Mouse (Mus musculus): ENCODE data around the gene Elfn1. TPM values are rescaled to one million over a fixed set of nuclear protein-coding genes. Genes with fewer than 3 reads are reported as not detected.
"Not testable (repeated sequence)": the region's sequence is repeated elsewhere in the genome, so short reads cannot be mapped to it uniquely, and the experiment has no call there.

The Elfn1 gene
- polyA plus RNA-seq, 1 experiment from 2014 or later = 0.39 TPM

- peaks cover 10% of the 10 kb centered on the region; the same call in 1 of the 2 replicates for H3K27me3 ChIP-seq (ENCODE audit: control insufficient read depth, insufficient read depth, low read depth, low read length)
- no peak overlapping the region for H3K27ac ChIP-seq (ENCODE audit: low read length)
- no peak overlapping the region for H3K4me2 ChIP-seq (ENCODE audit: low read depth, low read length)
- H3K36me3 ChIP-seq (ENCODE audit: control insufficient read depth, insufficient read depth, low read length) = no peaks in the 10 kb centered on the region
- ATAC-seq (ENCODE audit: low read depth) = no peak
- no peaks in the 10 kb centered on the region for H3K4me1 ChIP-seq (replicated peaks; ENCODE audit: control insufficient read depth, insufficient read depth, low read length)
- H3K4me3 ChIP-seq (ENCODE audit: low read length) = no peak overlapping the region
- WGBS = 28% methylated on average over 8 of the region's 8 CpGs
- no peaks in the 10 kb centered on the region for H3K9me3 ChIP-seq (ENCODE audit: control insufficient read depth, low read length)
- H3K9ac ChIP-seq (ENCODE audit: low read length) = no peak overlapping the region
Measured at GRCm38 (mm10) chr5:139977476-139977875, 69.7 kb downstream of the Elfn1 start.

DNA sequence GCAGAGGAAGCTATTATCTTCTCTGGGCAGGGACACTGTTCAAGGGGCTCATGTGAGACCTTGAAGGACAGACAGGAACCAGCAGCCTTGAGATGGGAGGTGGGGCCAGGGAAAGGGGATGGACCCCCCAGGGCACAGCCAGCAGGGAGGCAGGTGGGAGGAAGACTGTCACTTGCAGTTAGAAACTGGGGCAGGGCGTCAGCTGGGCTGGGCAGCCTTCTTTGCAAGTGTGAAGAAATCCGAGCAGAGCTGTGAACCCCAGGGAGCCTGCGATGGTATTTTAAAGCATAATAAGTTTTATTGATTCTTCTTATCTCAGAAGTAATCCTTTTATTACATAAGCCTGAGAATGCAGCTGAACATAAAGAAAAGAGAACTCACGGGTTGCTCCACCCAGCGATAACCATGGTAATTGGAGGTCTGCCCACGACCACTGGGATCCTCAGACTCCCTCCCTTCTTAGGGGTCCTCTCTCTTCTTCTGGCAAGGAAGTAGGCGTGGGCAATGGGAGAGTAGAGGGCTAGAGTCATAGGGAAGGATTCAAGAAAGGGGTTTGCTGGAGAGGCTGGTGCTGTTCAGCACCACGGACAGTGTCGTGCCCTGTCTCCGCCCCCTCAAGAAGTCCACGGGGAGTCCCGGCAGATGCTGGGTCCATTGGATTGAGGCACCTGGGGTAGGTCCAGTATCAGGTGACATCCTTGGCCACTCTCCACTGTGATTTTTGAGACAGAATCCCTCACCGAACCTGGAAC, 71.0 kb downstream of the Elfn1 start:
- Histone ChIP-seq H3K36me3 (ENCODE audit: control insufficient read depth, insufficient read depth, low read length) (no peaks in the 10 kb centered on the region), H3K9ac (ENCODE audit: low read length) (no peak overlapping the region), H3K4me1 (replicated peaks; ENCODE audit: control insufficient read depth, insufficient read depth, low read length) (no peaks in the 10 kb centered on the region), H3K4me2 (ENCODE audit: low read depth, low read length) (no peak overlapping the region), H3K4me3 (ENCODE audit: low read length) (no peak overlapping the region), H3K27ac (ENCODE audit: low read length) (no peak overlapping the region), H3K27me3 (ENCODE audit: control insufficient read depth, insufficient read depth, low read depth, low read length) (no peaks in the 10 kb centered on the region), H3K9me3 (ENCODE audit: control insufficient read depth, low read length) (no peaks in the 10 kb centered on the region)
- 4% methylated on average over 13 of the region's 13 CpGs for WGBS
- no peak for ATAC-seq (ENCODE audit: low read depth)

DNA sequence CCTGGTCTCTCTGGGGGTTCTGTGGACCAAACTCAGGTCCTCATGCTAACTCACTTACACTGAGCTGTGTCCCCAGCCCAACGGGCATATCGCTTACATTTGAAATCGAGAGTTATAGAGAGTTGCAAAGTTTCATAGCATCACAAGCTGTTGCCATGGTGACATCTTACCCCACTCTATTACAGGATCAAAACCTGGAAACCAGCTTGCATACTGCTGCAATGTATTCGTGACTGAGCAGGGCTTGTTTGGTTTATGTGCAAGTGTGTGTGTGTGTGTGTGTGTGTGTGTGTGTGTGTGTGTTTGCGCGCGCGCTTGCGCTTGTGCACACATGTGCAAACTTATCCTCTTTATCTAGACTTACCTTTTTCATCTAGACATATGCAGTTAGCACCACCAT, 71.6 kb downstream of the Elfn1 start:
- Histone ChIP-seq H3K27ac (ENCODE audit: low read length) (no peak overlapping the region), H3K4me1 (replicated peaks; ENCODE audit: control insufficient read depth, insufficient read depth, low read length) (no peaks in the 10 kb centered on the region), H3K27me3 (ENCODE audit: control insufficient read depth, insufficient read depth, low read depth, low read length) (no peaks in the 10 kb centered on the region), H3K4me2 (ENCODE audit: low read depth, low read length) (no peak overlapping the region), H3K36me3 (ENCODE audit: control insufficient read depth, insufficient read depth, low read length) (no peaks in the 10 kb centered on the region), H3K4me3 (ENCODE audit: low read length) (no peak overlapping the region), H3K9me3 (ENCODE audit: control insufficient read depth, low read length) (no peaks in the 10 kb centered on the region), H3K9ac (ENCODE audit: low read length) (no peak overlapping the region)
- WGBS = 77% methylated on average over 9 of the region's 9 CpGs
- ATAC-seq (ENCODE audit: low read depth) = no peak

- WGBS = 91% methylated on average over 1 of the region's 1 CpGs
- Histone ChIP-seq H3K4me1 (replicated peaks; ENCODE audit: control insufficient read depth, insufficient read depth, low read length) (no peaks in the 10 kb centered on the region), H3K4me2 (ENCODE audit: low read depth, low read length) (no peak overlapping the region), H3K27me3 (ENCODE audit: control insufficient read depth, insufficient read depth, low read depth, low read length) (no peaks in the 10 kb centered on the region), H3K4me3 (ENCODE audit: low read length) (no peak overlapping the region), H3K36me3 (ENCODE audit: control insufficient read depth, insufficient read depth, low read length) (no peaks in the 10 kb centered on the region), H3K9ac (ENCODE audit: low read length) (no peak overlapping the region), H3K27ac (ENCODE audit: low read length) (no peak overlapping the region), H3K9me3 (ENCODE audit: control insufficient read depth, low read length) (peaks cover 2% of the 10 kb centered on the region; the same call in 1 of the 2 replicates)
- no peak for ATAC-seq (ENCODE audit: low read depth)
Measured at GRCm38 (mm10) chr5:139981976-139982375, 74.2 kb downstream of the Elfn1 start.

DNA sequence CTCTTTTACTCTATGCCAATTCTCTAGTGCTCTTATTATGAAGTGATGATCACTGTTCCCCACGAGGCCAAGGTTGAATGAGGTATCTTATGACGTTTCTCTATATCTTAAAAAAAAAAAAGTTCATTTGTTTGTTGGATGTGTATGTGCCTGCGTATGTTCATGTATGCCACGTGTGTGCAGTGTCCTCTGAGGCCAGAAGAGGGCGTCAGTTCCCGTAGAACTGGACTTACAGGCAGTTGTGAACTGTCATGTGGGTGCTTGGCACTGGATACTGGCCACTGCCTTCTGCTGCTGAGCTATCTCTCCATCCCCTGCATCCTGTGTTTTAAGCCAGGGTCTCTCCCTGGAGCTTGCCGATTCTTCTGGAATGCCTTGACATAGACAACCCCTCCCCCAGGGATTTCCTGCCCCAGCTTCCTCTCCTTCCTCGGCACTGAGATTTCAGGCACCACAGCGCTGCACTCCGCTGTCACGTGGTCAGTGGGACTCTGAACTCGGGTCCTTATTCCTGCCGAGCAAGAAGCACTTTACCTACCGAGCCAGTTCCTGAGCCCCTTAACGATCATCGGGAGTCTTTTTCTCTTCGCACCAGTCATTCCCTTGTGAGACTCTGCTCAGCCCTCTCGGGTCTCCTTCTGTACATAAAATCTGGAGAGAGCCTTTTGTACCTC, 77.5 kb downstream of the Elfn1 start:
- ATAC-seq (ENCODE audit: low read depth) = no peak
- 25% methylated on average over 18 of the region's 18 CpGs for WGBS
- Histone ChIP-seq H3K4me1 (replicated peaks; ENCODE audit: control insufficient read depth, insufficient read depth, low read length) (no peaks in the 10 kb centered on the region), H3K4me3 (ENCODE audit: low read length) (no peak overlapping the region), H3K36me3 (ENCODE audit: control insufficient read depth, insufficient read depth, low read length) (no peaks in the 10 kb centered on the region), H3K27ac (ENCODE audit: low read length) (no peak overlapping the region), H3K27me3 (ENCODE audit: control insufficient read depth, insufficient read depth, low read depth, low read length) (no peaks in the 10 kb centered on the region), H3K9me3 (ENCODE audit: control insufficient read depth, low read length) (peaks cover 2% of the 10 kb centered on the region; the same call in 1 of the 2 replicates), H3K9ac (ENCODE audit: low read length) (no peak overlapping the region), H3K4me2 (ENCODE audit: low read depth, low read length) (no peak overlapping the region)

DNA sequence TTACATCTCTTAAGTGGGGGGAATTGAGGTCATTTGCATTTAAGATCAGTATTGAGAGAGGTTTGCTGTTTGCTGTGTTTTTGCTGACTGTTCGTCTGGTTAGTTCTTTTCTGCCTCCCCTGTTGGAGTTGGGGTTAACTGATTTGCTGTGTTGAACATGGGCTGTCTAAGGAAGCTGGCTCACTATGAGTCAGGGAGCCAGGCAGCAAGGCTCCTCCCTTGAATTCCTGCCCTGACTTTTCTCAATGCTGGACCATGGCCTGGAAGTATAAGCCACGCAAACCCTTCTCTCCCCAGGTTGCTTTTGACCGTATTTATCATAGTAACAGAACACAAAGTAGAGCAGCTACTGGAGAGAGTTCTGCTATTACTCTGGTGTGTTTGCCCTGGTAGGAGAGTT, 83.8 kb downstream of the Elfn1 start:
- no peaks in the 10 kb centered on the region for H3K4me1 ChIP-seq (replicated peaks; ENCODE audit: control insufficient read depth, insufficient read depth, low read length)
- 73% methylated on average over 3 of the region's 3 CpGs for WGBS
- no peak for ATAC-seq (ENCODE audit: low read depth)
- H3K27ac ChIP-seq (ENCODE audit: low read length) = no peak overlapping the region
- H3K9ac ChIP-seq (ENCODE audit: low read length) = no peak overlapping the region
- peaks cover 3% of the 10 kb centered on the region; the same call in 1 of the 2 replicates for H3K9me3 ChIP-seq (ENCODE audit: control insufficient read depth, low read length)
- H3K4me3 ChIP-seq (ENCODE audit: low read length) = no peak overlapping the region
- no peaks in the 10 kb centered on the region for H3K27me3 ChIP-seq (ENCODE audit: control insufficient read depth, insufficient read depth, low read depth, low read length)
- no peak overlapping the region for H3K4me2 ChIP-seq (ENCODE audit: low read depth, low read length)
- H3K36me3 ChIP-seq (ENCODE audit: control insufficient read depth, insufficient read depth, low read length) = no peaks in the 10 kb centered on the region

- H3K27ac ChIP-seq (ENCODE audit: low read length); H3K4me2 ChIP-seq (ENCODE audit: low read depth, low read length); H3K4me1 ChIP-seq (replicated peaks; ENCODE audit: control insufficient read depth, insufficient read depth, low read length); H3K9ac ChIP-seq (ENCODE audit: low read length); H3K9me3 ChIP-seq (ENCODE audit: control insufficient read depth, low read length); H3K27me3 ChIP-seq (ENCODE audit: control insufficient read depth, insufficient read depth, low read depth, low read length); H3K4me3 ChIP-seq (ENCODE audit: low read length); H3K36me3 ChIP-seq (ENCODE audit: control insufficient read depth, insufficient read depth, low read length); ATAC-seq (ENCODE audit: low read depth): not testable (repeated sequence)
- 58% methylated on average over 12 of the region's 12 CpGs for WGBS
Measured at GRCm38 (mm10) chr5:139998321-139998720, 90.6 kb downstream of the Elfn1 start.

- Histone ChIP-seq H3K27me3 (ENCODE audit: control insufficient read depth, insufficient read depth, low read depth, low read length) (no peaks in the 10 kb centered on the region), H3K4me1 (replicated peaks; ENCODE audit: control insufficient read depth, insufficient read depth, low read length) (no peaks in the 10 kb centered on the region), H3K4me3 (ENCODE audit: low read length) (no peak overlapping the region), H3K4me2 (ENCODE audit: low read depth, low read length) (no peak overlapping the region), H3K9me3 (ENCODE audit: control insufficient read depth, low read length) (no peaks in the 10 kb centered on the region), H3K9ac (ENCODE audit: low read length) (no peak overlapping the region), H3K36me3 (ENCODE audit: control insufficient read depth, insufficient read depth, low read length) (no peaks in the 10 kb centered on the region), H3K27ac (ENCODE audit: low read length) (no peak overlapping the region)
- ATAC-seq (ENCODE audit: low read depth) = no peak
- WGBS = 35% methylated on average over 3 of the region's 6 CpGs
Measured at GRCm38 (mm10) chr5:139998916-139999315, 91.2 kb downstream of the Elfn1 start.

DNA sequence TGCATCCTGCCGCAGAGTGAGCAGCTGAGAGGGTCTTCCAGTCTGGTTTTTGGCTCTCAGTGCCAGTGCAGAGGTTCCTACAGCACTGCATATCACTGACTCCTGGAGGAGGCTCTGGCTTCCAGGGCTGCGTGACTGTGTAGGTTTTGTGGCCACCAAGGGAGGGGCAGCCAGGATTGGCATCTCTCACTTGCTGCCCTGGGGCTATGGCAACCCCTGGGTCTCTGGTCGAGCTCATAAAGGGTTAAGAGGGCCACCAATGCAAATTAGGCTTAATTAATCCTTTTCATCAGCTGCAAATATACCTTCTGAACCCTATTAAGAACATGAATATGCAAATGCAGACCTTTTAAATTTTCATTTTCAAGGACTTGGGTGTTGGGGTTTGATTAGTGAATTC, 94.8 kb downstream of the Elfn1 start:
- H3K27ac ChIP-seq (ENCODE audit: low read length) = no peak overlapping the region
- 60% methylated on average over 3 of the region's 3 CpGs for WGBS

More for the DNA sequence above, 94.8 kb downstream of the Elfn1 start:
- ATAC-seq (ENCODE audit: low read depth) = no peak
- Histone ChIP-seq H3K27me3 (ENCODE audit: control insufficient read depth, insufficient read depth, low read depth, low read length) (no peaks in the 10 kb centered on the region), H3K4me3 (ENCODE audit: low read length) (no peak overlapping the region), H3K4me1 (replicated peaks; ENCODE audit: control insufficient read depth, insufficient read depth, low read length) (no peaks in the 10 kb centered on the region), H3K9me3 (ENCODE audit: control insufficient read depth, low read length) (no peaks in the 10 kb centered on the region), H3K4me2 (ENCODE audit: low read depth, low read length) (no peak overlapping the region), H3K9ac (ENCODE audit: low read length) (no peak overlapping the region), H3K36me3 (ENCODE audit: control insufficient read depth, insufficient read depth, low read length) (no peaks in the 10 kb centered on the region)
